Comparison of ENCODE assay signal across 9 mouse cellular contexts in the genomic region with DNA sequence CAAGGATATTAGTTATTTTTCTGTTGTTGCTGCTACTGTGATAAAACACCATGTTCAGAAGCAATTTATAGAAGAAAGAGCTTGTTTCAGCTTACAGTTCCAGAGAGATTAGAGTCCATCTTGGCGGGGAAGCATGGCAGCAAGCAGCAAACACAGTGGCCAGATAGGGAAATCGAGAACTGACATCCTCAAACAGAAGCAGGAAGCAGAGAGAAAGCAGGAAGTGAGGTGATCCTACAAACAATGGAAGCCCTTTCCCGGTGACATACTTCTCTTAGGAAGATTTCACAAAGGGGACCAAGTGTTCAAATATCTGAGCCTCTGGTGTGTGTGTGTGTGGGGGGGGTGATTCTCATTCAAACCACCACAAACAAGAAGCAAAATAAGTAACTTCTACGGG.
"Had no signal": no experiment of that assay in that cellular context is flagged by ENCODE, and none has a peak within 500 bp of the region (broad histone marks: within the 10 kb centered on the region; RNA-seq: fewer than 3 reads in every experiment).

No protein-coding gene starts in this region.

- H3K9me3 ChIP-seq: limb, embryonic 15.5 days; liver, embryonic 12.5 days; megakaryocyte, embryonic 14.5 days; midbrain, embryonic 13.5 days; stomach, embryonic 15.5 days had no signal

- DNase-seq: lung, postnatal 10 days; right cerebral cortex, postnatal 14 days; thymus, adult 2 months; thymus, postnatal 25 days had no signal

- H3K4me3 ChIP-seq: limb, embryonic 15.5 days; liver, embryonic 12.5 days; megakaryocyte, embryonic 14.5 days; midbrain, embryonic 13.5 days; stomach, embryonic 15.5 days had no signal

- H3K27me3 ChIP-seq: limb, embryonic 15.5 days; megakaryocyte, embryonic 14.5 days; midbrain, embryonic 13.5 days; stomach, embryonic 15.5 days had no signal

- H3K36me3 ChIP-seq: limb, embryonic 15.5 days; liver, embryonic 12.5 days; midbrain, embryonic 13.5 days; stomach, embryonic 15.5 days had no signal

- H3K27ac ChIP-seq: limb, embryonic 15.5 days; liver, embryonic 12.5 days; midbrain, embryonic 13.5 days; stomach, embryonic 15.5 days had no signal

- H3K4me1 ChIP-seq: midbrain, embryonic 13.5 days; stomach, embryonic 15.5 days had no signal
